Mouse (Mus musculus) spleen, adult 2 months (tissue): Measurements from ENCODE around the gene Iqgap3. TPM values are rescaled to one million over a fixed set of nuclear protein-coding genes. Genes with fewer than 3 reads are reported as not detected.
A peak's percentile ranks its signal among the peaks of the same experiment; 100 is the strongest.

Experiments
- DNase-seq, 2 experiments: peaks; one replicate each; pipeline versions ENCODE4 v3.0.0 to v3.0.0-alpha.2; 2012 to 2021; ENCODE audit warnings: low spot score in 2 of 2, low read depth in 1 of 2
- H3K27ac ChIP-seq: fragments of 200-500 bp; 2 replicates; pipeline ENCODE4 v1.5.1; 2012; ENCODE audit warnings: low read length, inconsistent platforms; ENCODE audit not compliant: insufficient read depth
- H3K27me3 ChIP-seq: fragments of 200-500 bp; 2 replicates; pipeline ENCODE4 v1.6.1; 2012; ENCODE audit warnings: mild to moderate bottlenecking, moderate library complexity, low read length, inconsistent platforms; ENCODE audit not compliant: control insufficient read depth, insufficient read depth
- H3K36me3 ChIP-seq: fragments of 200-500 bp; 2 replicates; pipeline ENCODE4 v1.6.1; 2012; ENCODE audit warnings: mild to moderate bottlenecking, low read length, inconsistent platforms; ENCODE audit not compliant: control insufficient read depth, insufficient read depth
- H3K4me1 ChIP-seq: fragments of 200-500 bp; 2 replicates; pipeline ENCODE4 v1.6.1; 2011; ENCODE audit warnings: inconsistent platforms; ENCODE audit not compliant: control insufficient read depth, insufficient read depth, insufficient read length
- H3K4me3 ChIP-seq: fragments of 200-500 bp; 2 replicates; pipeline ENCODE4 v1.5.1; 2011; ENCODE audit warnings: mild to moderate bottlenecking, inconsistent platforms; ENCODE audit not compliant: insufficient read depth, insufficient read length; ENCODE audit errors: extremely low read depth
- CTCF ChIP-seq: fragments of 200-500 bp; IDR thresholded peaks from 2 replicates; pipeline ENCODE4 v1.5.1; 2011; ENCODE audit warnings: mild to moderate bottlenecking, inconsistent platforms; ENCODE audit not compliant: insufficient read depth, insufficient read length, insufficient replicate concordance; ENCODE audit errors: extremely low read depth
- POLR2A ChIP-seq: fragments of 200-500 bp; IDR thresholded peaks from 2 replicates; pipeline ENCODE4 v1.6.1; 2011; ENCODE audit warnings: low read depth, low read length, inconsistent platforms
- WGBS: fragments of 180-500 bp; shearing (Covaris S2); methylation state at CpG from one replicate; pipeline ENCODE4 v1.1.7; 2018; 5-methylcytosine and 5-hydroxymethylcytosine counted together
- polyA plus RNA-seq: library from polyadenylated mRNA; depleted of rRNA; stranded (reverse); fragments of >200 nt; gene quantifications from 2 replicates; pipeline ENCODE4 v1.2.3, GENCODE M21; 2012; rRNA removed

Gene Iqgap3
- polyA plus RNA-seq = 4.3 and 5.0 TPM in 2 replicates

- WGBS = 20% methylated on average over 33 of the region's 33 CpGs
- no peak for TF ChIP-seq CTCF
- TF ChIP-seq POLR2A = no peak
- no peaks in the 10 kb centered on the region for H3K27me3 ChIP-seq
- no peaks in the 10 kb centered on the region; the same call in 1 of the 2 replicates for H3K4me1 ChIP-seq
- H3K27ac ChIP-seq = no peak within 1 kb of the TSS
- peak; percentile 52 to 88 for DNase-seq
- H3K36me3 ChIP-seq = no peaks in the 10 kb centered on the region
- H3K4me3 ChIP-seq = peak within 1 kb of the TSS; percentile 54
These were observed at the start of gene Iqgap3 for GRCm38 (mm10) chr3:88081345-88082223. Gene Iqgap3, plus strand, starts transcription at chr3:88081971.

- Histone ChIP-seq H3K27me3 (peaks cover 6% of the 10 kb centered on the region), H3K27ac (no peak overlapping the region), H3K4me3 (no peak overlapping the region), H3K36me3 (no peaks in the 10 kb centered on the region), H3K4me1 (no peaks in the 10 kb centered on the region)
- no peak for DNase-seq
- 81% methylated on average over 5 of the region's 5 CpGs for WGBS
- TF ChIP-seq CTCF (no peak), POLR2A (no peak)
These were observed 48.3 kb upstream of the Iqgap3 start for GRCm38 (mm10) chr3:88033506-88033905.

GRCm38 (mm10) chr3:88035561-88036293, 46.0 kb upstream of the Iqgap3 start:
- DNase-seq = no peak
- H3K27ac ChIP-seq = no peak overlapping the region
- WGBS = 42% methylated on average over 1 of the region's 1 CpGs
- H3K36me3 ChIP-seq = no peaks in the 10 kb centered on the region
- no peak overlapping the region for H3K4me3 ChIP-seq
- peaks cover 4% of the 10 kb centered on the region; the same call in 1 of the 2 replicates for H3K27me3 ChIP-seq
- no peaks in the 10 kb centered on the region for H3K4me1 ChIP-seq
- TF ChIP-seq POLR2A (no peak), CTCF (no peak)

GRCm38 (mm10) chr3:88042661-88043421, 38.9 kb upstream of the Iqgap3 start, which contains the start of gene Gpatch4:
Gene Gpatch4, plus strand, starts transcription at chr3:88043108.
- peak within 1 kb of the TSS; percentile 26; the same call in 1 of the 2 replicates for H3K27ac ChIP-seq
- peak; percentile 77 to 90 for DNase-seq
- peak; percentile 37; the same call in 1 of the 2 replicates for TF ChIP-seq POLR2A
- no peak for TF ChIP-seq CTCF
- no peaks in the 10 kb centered on the region for H3K4me1 ChIP-seq
- H3K27me3 ChIP-seq = no peaks in the 10 kb centered on the region
- 12% methylated on average over 36 of the region's 36 CpGs for WGBS
- H3K36me3 ChIP-seq = no peaks in the 10 kb centered on the region
- peak within 1 kb of the TSS; percentile 91 for H3K4me3 ChIP-seq

- Histone ChIP-seq H3K27ac (no peak overlapping the region), H3K36me3 (peaks cover 2% of the 10 kb centered on the region), H3K27me3 (no peaks in the 10 kb centered on the region), H3K4me1 (no peaks in the 10 kb centered on the region), H3K4me3 (no peak overlapping the region)
- no peak for DNase-seq
- 94% methylated on average over 3 of the region's 3 CpGs for WGBS
- TF ChIP-seq CTCF (no peak), POLR2A (no peak)
These were observed 32.2 kb upstream of the Iqgap3 start for GRCm38 (mm10) chr3:88049532-88049931.

GRCm38 (mm10) chr3:88057030-88057429, 24.7 kb upstream of the Iqgap3 start:
- Histone ChIP-seq H3K4me1 (peaks cover 3% of the 10 kb centered on the region; the same call in 1 of the 2 replicates), H3K36me3 (peaks cover 6% of the 10 kb centered on the region), H3K27ac (no peak overlapping the region), H3K4me3 (no peak overlapping the region), H3K27me3 (no peaks in the 10 kb centered on the region)
- DNase-seq = no peak
- TF ChIP-seq CTCF = no peak
- no peak for TF ChIP-seq POLR2A
- WGBS = 92% methylated on average over 6 of the region's 6 CpGs
